Mouse (Mus musculus) splenic B cell, adult 2 months (primary cell): ENCODE results near the gene Hsdl2.

Experiments
- DNase-seq: peaks from one replicate; pipeline ENCODE4 v3.0.0-alpha.2; 2011; ENCODE audit warnings: low read depth, low spot score
- H3K27me3 ChIP-seq: 2 replicates; pipeline ENCODE4 v1.6.1; 2012; ENCODE audit warnings: mild to moderate bottlenecking, low read length, moderate library complexity, mixed read lengths; ENCODE audit not compliant: control insufficient read depth, poor library complexity, insufficient read depth, severe bottlenecking
- H3K36me3 ChIP-seq: 2 replicates; pipeline ENCODE4 v1.6.1; 2012; ENCODE audit warnings: mild to moderate bottlenecking, low read length, moderate library complexity, mixed read lengths; ENCODE audit not compliant: control insufficient read depth, poor library complexity, insufficient read depth, severe bottlenecking

Hsdl2 gene

GRCm38 (mm10) chr4:59663451-59663850 lies 82.1 kb downstream of the Hsdl2 start:
- H3K27me3 ChIP-seq = no peaks in the 10 kb centered on the region
- no peak for DNase-seq
- no peaks in the 10 kb centered on the region for H3K36me3 ChIP-seq

GRCm38 (mm10) chr4:59666550-59667317 lies 85.4 kb downstream of the Hsdl2 start:
- Histone ChIP-seq H3K36me3 (no peaks in the 10 kb centered on the region), H3K27me3 (no peaks in the 10 kb centered on the region)
- no peak for DNase-seq

- H3K27me3 ChIP-seq = no peaks in the 10 kb centered on the region
- DNase-seq = no peak
- no peaks in the 10 kb centered on the region for H3K36me3 ChIP-seq
Measured at GRCm38 (mm10) chr4:59668050-59668449, 86.7 kb downstream of the Hsdl2 start.
